Mouse (Mus musculus): ENCODE data around the gene Frmd5. TPM values are rescaled to one million over a fixed set of nuclear protein-coding genes. Genes with fewer than 3 reads are reported as not detected.

The Frmd5 gene
- polyA plus RNA-seq, 1 experiment = 8.8 TPM

DNA sequence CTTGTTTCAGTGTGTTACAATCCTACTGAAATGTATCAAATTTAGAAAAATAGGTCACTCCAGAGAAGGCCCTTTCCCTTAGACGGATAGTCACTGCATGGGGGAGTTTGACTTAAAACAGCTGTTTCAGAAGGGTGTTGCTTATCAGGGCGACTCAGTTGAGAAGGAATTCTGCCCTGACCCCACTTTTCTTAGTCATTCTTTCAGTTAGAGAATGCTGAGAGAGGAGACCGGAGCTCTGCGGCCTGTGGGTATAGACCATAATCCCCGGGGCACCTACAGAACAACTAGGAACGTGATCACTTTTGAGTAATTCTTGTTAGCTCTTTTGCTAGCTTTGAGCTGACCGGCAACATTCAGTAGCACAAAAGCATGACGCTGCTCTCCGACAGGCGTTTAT, 178.6 kb downstream of the Frmd5 start:
- TF ChIP-seq POLR2A (IDR thresholded peaks at IDR 0.05; ENCODE audit: control insufficient read depth, extremely low read depth, insufficient read depth, low read length, poor library complexity) (no peak), CTCF (IDR thresholded peaks at IDR 0.05; ENCODE audit: borderline replicate concordance, control insufficient read depth, extremely low read depth, insufficient read depth, low read length, poor library complexity) (no peak)
- no peak overlapping the region for H3K27ac ChIP-seq (ENCODE audit: control insufficient read depth, insufficient read depth, low read length)
- no peaks in the 10 kb centered on the region for H3K27me3 ChIP-seq (ENCODE audit: control insufficient read depth, insufficient read depth, low read length)
- WGBS = 86% methylated on average over 10 of the region's 10 CpGs
- H3K4me3 ChIP-seq (ENCODE audit: control insufficient read depth, insufficient read depth, low read length) = no peak overlapping the region
- H3K36me3 ChIP-seq (ENCODE audit: control insufficient read depth, insufficient read depth, low read length) = no peaks in the 10 kb centered on the region
- no peak for DNase-seq
- H3K4me1 ChIP-seq (replicated peaks; ENCODE audit: control insufficient read depth, insufficient read depth, low read length) = no peaks in the 10 kb centered on the region

DNA sequence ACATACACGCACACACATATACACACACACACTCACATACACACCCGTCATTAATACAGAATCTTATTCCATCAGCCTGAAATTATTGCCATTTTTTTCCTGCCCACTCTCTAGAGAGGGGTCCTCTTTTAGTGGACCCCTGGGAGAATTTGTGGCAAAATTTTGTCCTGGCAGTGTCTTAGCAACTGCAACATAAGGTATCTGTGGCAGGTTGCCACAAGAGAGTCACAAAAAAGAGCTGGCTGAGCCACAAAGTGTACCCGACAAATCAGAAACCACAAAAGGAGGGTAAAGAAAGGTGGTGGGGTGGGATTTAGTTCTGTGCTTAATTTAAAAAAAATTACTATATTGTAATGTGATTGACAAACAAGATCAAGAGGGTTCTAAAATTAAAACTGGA, 181.0 kb downstream of the Frmd5 start:
- H3K4me3 ChIP-seq (ENCODE audit: control insufficient read depth, insufficient read depth, low read length) = no peak overlapping the region
- TF ChIP-seq POLR2A (IDR thresholded peaks at IDR 0.05; ENCODE audit: control insufficient read depth, extremely low read depth, insufficient read depth, low read length, poor library complexity) = no peak
- TF ChIP-seq CTCF (IDR thresholded peaks at IDR 0.05; ENCODE audit: borderline replicate concordance, control insufficient read depth, extremely low read depth, insufficient read depth, low read length, poor library complexity) = no peak
- WGBS = 67% methylated on average over 3 of the region's 3 CpGs
- no peaks in the 10 kb centered on the region for H3K36me3 ChIP-seq (ENCODE audit: control insufficient read depth, insufficient read depth, low read length)
- no peaks in the 10 kb centered on the region for H3K27me3 ChIP-seq (ENCODE audit: control insufficient read depth, insufficient read depth, low read length)
- H3K4me1 ChIP-seq (replicated peaks; ENCODE audit: control insufficient read depth, insufficient read depth, low read length) = no peaks in the 10 kb centered on the region
- H3K27ac ChIP-seq (ENCODE audit: control insufficient read depth, insufficient read depth, low read length) = no peak overlapping the region
- no peak for DNase-seq

DNA sequence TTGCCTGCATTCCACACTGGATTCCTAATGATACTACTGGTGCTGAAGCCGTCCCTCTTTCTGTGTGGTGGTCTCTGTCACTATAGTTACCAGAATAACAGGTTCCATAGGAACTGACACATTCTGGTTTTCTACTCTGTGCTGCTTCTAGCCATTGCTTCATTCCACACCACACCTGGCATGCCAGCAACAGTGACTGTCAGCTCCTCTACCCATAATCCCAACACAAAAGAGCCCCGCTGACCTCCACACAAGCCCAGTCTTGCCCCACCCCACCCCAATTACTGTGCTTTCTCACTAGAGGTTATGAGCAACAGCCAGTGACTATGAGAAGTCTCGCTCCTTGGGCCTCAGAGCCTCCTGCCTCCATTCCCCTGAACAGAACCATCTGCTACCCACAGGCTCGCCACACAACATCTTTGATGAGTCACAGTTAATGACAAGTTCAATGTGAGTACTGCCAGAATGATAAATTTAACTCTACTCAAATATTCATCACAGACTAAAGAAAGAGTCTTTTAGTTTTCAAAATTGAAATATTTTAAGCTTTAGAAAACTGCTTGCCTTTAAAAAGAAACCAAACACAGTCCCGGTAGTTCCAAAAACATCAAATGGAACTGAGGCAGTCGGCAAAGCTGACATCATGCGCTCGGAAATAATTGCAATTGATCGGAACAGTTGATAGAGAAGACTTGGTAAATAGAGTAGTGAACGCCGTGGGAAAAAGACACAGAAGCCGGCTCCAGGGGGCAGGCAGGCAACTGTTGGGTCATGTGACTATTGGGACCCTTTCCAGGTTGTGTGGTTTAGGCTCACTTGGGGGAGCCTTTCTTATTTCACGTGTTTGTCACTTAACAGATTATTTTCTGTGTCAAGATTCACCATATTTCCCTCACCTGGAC, 185.4 kb downstream of the Frmd5 start:
- 74% methylated on average over 13 of the region's 13 CpGs for WGBS
- H3K27me3 ChIP-seq (ENCODE audit: control insufficient read depth, insufficient read depth, low read length) = no peaks in the 10 kb centered on the region

DNA sequence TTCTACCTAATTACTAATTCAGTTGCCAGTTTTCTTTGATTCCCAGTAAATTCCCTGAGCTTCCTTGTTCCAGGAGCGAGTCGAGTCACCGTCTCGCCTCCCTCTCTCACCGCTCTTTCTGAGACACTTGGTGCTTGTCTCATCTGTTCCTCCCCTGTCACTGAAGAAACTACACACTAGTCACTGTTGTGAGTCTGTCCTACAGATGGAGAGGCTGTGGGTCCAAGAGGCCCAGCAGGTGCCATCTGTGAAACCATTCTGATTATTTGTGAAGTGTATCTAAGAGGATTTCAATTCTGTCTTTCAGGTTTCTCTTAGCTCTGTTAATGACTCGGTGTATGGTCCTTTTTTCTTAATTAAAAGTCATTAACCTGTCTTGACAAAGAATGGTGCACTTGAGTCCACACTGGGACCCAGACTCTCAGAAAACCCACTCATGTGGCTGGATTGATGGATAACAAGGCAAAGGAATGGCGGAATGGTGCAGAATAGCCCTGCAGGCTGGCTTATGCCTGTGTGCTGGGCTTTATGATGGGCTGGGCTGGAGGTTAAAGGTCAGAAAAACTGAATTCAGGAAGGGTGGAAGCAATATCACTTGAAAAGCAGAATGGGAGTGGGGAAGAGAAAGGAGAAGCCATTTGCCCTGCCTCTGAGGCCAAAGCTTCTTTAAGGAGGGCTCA, 186.2 kb downstream of the Frmd5 start:
- H3K27me3 ChIP-seq (ENCODE audit: control insufficient read depth, insufficient read depth, low read length) = no peaks in the 10 kb centered on the region
- no peak for TF ChIP-seq POLR2A (IDR thresholded peaks at IDR 0.05; ENCODE audit: control insufficient read depth, extremely low read depth, insufficient read depth, low read length, poor library complexity)
- TF ChIP-seq CTCF (IDR thresholded peaks at IDR 0.05; ENCODE audit: borderline replicate concordance, control insufficient read depth, extremely low read depth, insufficient read depth, low read length, poor library complexity) = no peak
- H3K36me3 ChIP-seq (ENCODE audit: control insufficient read depth, insufficient read depth, low read length) = no peaks in the 10 kb centered on the region
- 94% methylated on average over 7 of the region's 7 CpGs for WGBS
- H3K4me3 ChIP-seq (ENCODE audit: control insufficient read depth, insufficient read depth, low read length) = no peak overlapping the region
- no peak for DNase-seq
- H3K4me1 ChIP-seq (replicated peaks; ENCODE audit: control insufficient read depth, insufficient read depth, low read length) = no peaks in the 10 kb centered on the region
- H3K27ac ChIP-seq (ENCODE audit: control insufficient read depth, insufficient read depth, low read length) = no peak overlapping the region

More for the DNA sequence above, 185.4 kb downstream of the Frmd5 start:
- Histone ChIP-seq H3K4me3 (ENCODE audit: control insufficient read depth, insufficient read depth, low read length) (no peak overlapping the region), H3K4me1 (replicated peaks; ENCODE audit: control insufficient read depth, insufficient read depth, low read length) (no peaks in the 10 kb centered on the region), H3K27ac (ENCODE audit: control insufficient read depth, insufficient read depth, low read length) (no peak overlapping the region), H3K36me3 (ENCODE audit: control insufficient read depth, insufficient read depth, low read length) (no peaks in the 10 kb centered on the region)
- DNase-seq = no peak
- TF ChIP-seq CTCF (IDR thresholded peaks at IDR 0.05; ENCODE audit: borderline replicate concordance, control insufficient read depth, extremely low read depth, insufficient read depth, low read length, poor library complexity) = no peak
- TF ChIP-seq POLR2A (IDR thresholded peaks at IDR 0.05; ENCODE audit: control insufficient read depth, extremely low read depth, insufficient read depth, low read length, poor library complexity) = no peak

DNA sequence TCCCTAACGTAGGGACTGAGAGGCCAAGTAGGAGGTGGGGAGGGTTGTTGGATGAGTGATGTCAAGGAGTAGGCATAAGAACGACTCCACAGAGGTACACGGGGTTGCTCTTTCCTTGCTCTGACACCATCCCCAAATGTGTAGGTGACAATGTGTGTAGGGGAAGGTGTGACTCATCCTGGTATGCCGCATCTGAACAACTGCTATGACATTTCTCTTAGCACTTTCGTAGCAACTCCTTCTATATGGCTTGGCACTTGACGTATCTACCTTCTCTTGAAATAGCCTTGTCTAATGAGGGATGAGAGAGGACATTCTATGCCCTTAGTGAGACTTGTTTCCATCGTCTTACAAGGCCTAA, 191.7 kb downstream of the Frmd5 start:
- no peak overlapping the region for H3K27ac ChIP-seq (ENCODE audit: control insufficient read depth, insufficient read depth, low read length)
- H3K36me3 ChIP-seq (ENCODE audit: control insufficient read depth, insufficient read depth, low read length) = no peaks in the 10 kb centered on the region
- H3K27me3 ChIP-seq (ENCODE audit: control insufficient read depth, insufficient read depth, low read length) = no peaks in the 10 kb centered on the region
- WGBS = 88% methylated on average over 7 of the region's 7 CpGs
- no peak for TF ChIP-seq CTCF (IDR thresholded peaks at IDR 0.05; ENCODE audit: borderline replicate concordance, control insufficient read depth, extremely low read depth, insufficient read depth, low read length, poor library complexity)
- TF ChIP-seq POLR2A (IDR thresholded peaks at IDR 0.05; ENCODE audit: control insufficient read depth, extremely low read depth, insufficient read depth, low read length, poor library complexity) = no peak
- no peaks in the 10 kb centered on the region for H3K4me1 ChIP-seq (replicated peaks; ENCODE audit: control insufficient read depth, insufficient read depth, low read length)
- no peak overlapping the region for H3K4me3 ChIP-seq (ENCODE audit: control insufficient read depth, insufficient read depth, low read length)
- DNase-seq = no peak

DNA sequence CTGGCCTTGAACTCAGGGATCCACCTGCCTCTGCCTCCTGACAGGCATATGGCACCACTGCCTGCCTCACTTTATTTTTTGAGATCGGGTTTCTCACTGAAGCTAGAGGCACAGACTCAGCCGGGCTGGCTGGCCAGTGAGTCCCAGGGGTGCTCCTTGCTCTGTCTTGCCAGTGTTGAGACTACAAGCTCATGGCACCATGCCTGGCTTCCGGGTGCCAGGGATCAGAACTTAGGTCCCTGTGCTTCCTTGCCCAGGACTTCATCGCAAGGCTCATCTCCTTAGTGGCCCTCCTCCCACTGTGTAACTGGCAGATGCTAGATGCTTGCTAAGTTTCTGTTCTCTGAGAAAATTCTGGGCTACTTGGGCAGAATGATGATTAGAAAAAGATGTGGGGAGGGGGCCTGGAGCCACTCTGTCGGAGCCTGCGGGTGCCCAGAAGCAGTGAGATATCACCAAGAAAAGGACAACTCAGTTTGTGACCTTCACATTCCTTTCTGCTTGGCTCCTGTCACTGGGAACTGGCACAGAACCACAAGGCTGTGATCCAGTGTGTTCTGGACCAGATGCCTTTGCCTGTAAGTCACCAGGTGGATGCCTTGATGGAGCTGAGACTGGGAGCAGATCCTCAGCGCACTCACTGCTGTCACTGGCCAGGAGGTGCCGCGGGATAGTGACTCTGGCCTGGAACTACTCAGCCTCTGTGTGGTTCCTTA, 192.2 kb downstream of the Frmd5 start:
- 87% methylated on average over 9 of the region's 9 CpGs for WGBS
- TF ChIP-seq CTCF (IDR thresholded peaks at IDR 0.05; ENCODE audit: borderline replicate concordance, control insufficient read depth, extremely low read depth, insufficient read depth, low read length, poor library complexity) (no peak), POLR2A (IDR thresholded peaks at IDR 0.05; ENCODE audit: control insufficient read depth, extremely low read depth, insufficient read depth, low read length, poor library complexity) (no peak)
- Histone ChIP-seq H3K4me1 (replicated peaks; ENCODE audit: control insufficient read depth, insufficient read depth, low read length) (no peaks in the 10 kb centered on the region), H3K27ac (ENCODE audit: control insufficient read depth, insufficient read depth, low read length) (no peak overlapping the region), H3K4me3 (ENCODE audit: control insufficient read depth, insufficient read depth, low read length) (no peak overlapping the region), H3K27me3 (ENCODE audit: control insufficient read depth, insufficient read depth, low read length) (no peaks in the 10 kb centered on the region), H3K36me3 (ENCODE audit: control insufficient read depth, insufficient read depth, low read length) (no peaks in the 10 kb centered on the region)
- DNase-seq = no peak

Data from thymus, adult 2 months (tissue).